Mouse (Mus musculus): ENCODE results near the gene Cradd.

DNA sequence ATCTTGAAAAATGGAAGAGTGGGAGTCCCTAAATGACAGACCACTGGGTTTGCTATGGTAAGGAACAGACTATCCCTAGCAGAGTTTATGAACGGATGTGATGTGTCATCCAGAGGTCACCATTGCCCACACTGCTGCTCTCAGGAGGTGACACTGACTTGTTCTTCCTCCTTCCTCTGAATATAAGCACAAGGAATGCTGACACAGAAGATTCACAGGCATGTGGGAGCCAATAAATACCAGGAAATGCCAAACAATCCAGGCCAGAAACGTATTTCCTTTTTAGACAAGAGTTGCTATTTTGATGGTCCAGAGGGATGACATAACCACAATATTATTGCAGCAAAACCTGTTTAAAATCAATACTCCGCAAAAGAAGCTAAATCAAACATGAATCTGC, 91.4 kb downstream of the Cradd start:
- TF ChIP-seq CTCF (IDR thresholded peaks at IDR 0.05; ENCODE audit: low read depth, low read length) (no peak), POLR2A (IDR thresholded peaks at IDR 0.05; ENCODE audit: extremely low read depth, insufficient read depth, low read length) (no peak)

Data from liver, adult 2 months (tissue).